Mouse (Mus musculus) bone marrow macrophage, adult 2 months (primary cell): Measurements from ENCODE around the gene Ruvbl2. TPM values are rescaled to one million over a fixed set of nuclear protein-coding genes. Genes with fewer than 3 reads are reported as not detected.

Experiments
- H3K27ac ChIP-seq: 2 replicates; pipeline ENCODE4 v1.5.1; 2012; ENCODE audit warnings: low read depth, low read length; ENCODE audit not compliant: insufficient read depth
- H3K4me1 ChIP-seq: 2 replicates; pipeline ENCODE4 v1.6.1; 2012; ENCODE audit warnings: low read length; ENCODE audit not compliant: control insufficient read depth, insufficient read depth
- H3K4me3 ChIP-seq: 2 replicates; pipeline ENCODE4 v1.5.1; 2012; ENCODE audit warnings: mild to moderate bottlenecking, low read length, moderate library complexity; ENCODE audit not compliant: insufficient read depth
- CTCF ChIP-seq: IDR thresholded peaks from 2 replicates; pipeline ENCODE4 v1.5.1; 2012; ENCODE audit warnings: low read depth, mild to moderate bottlenecking, low read length, moderate library complexity
- POLR2A ChIP-seq: IDR thresholded peaks from 2 replicates; pipeline ENCODE4 v1.6.1; 2012; ENCODE audit warnings: mild to moderate bottlenecking, low read depth, low read length, borderline replicate concordance
- polyA plus RNA-seq: library from polyadenylated mRNA; stranded (reverse); fragments of >200 nt; gene quantifications from 2 replicates; pipeline ENCODE4 v1.2.4, GENCODE M21; 2012; ENCODE audit not compliant: missing spikeins, insufficient read depth, insufficient read length

Gene Ruvbl2
- polyA plus RNA-seq, 1 experiment, result 43.8 TPM

DNA sequence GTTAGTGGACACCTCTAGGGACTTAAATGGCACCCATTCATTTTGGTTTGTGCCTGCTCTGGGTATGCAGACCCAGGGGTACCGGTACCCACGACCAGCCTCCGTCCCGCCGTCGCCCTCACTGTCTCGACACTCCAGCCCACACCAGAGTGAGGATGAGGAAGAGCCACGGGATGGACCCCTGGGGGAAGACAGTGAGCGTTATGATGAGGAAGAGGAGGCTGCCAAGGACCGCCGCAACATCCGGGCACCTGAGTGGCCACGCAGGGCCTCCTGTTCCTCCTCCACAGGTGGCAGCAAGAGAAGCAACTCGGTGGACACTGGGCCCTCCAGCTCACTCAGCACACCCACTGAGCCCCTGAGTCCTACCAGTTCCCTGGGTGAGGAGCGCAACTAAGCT lies 17.1 kb upstream of the Ruvbl2 start:
- no peaks in the 10 kb centered on the region for H3K4me1 ChIP-seq
- no peak for TF ChIP-seq POLR2A
- no peak for TF ChIP-seq CTCF
- H3K27ac ChIP-seq, result no peak overlapping the region
- H3K4me3 ChIP-seq, result no peak overlapping the region

DNA sequence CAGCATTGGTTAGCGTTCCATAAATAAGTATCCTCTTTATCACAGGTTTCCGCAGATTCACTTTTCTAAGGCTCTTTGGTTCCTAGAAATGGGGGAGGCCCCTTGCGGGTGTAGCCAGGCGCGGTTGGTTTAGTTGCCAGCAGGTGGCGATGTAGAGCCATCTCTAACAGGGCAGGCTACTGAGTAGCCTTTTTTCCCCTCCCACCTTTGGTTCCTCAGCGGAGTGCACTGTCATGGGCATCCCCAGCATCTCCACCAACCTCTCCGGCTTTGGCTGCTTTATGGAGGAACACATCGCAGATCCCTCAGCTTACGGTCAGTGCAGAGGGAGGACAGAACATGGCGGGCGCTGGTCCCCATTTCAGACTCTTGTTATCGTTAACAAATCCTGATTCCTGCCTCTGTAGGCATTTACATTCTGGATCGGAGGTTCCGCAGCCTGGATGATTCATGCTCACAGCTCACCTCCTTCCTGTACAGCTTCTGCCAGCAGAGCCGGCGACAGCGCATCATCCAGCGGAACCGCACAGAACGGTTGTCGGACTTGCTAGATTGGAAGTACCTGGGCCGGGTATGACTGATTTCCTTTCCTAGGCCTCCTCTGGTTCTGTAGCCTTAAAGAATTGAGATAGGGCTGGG lies 13.6 kb upstream of the Ruvbl2 start:
- Histone ChIP-seq H3K27ac (no peak overlapping the region), H3K4me3 (no peak overlapping the region), H3K4me1 (no peaks in the 10 kb centered on the region)
- TF ChIP-seq CTCF (peak; percentile 54), POLR2A (no peak)

- TF ChIP-seq CTCF (no peak), POLR2A (no peak)
- H3K4me1 ChIP-seq, result no peaks in the 10 kb centered on the region
- no peak overlapping the region for H3K27ac ChIP-seq
- no peak overlapping the region for H3K4me3 ChIP-seq
Measured at GRCm38 (mm10) chr7:45449974-45450373, 12.1 kb upstream of the Ruvbl2 start.

DNA sequence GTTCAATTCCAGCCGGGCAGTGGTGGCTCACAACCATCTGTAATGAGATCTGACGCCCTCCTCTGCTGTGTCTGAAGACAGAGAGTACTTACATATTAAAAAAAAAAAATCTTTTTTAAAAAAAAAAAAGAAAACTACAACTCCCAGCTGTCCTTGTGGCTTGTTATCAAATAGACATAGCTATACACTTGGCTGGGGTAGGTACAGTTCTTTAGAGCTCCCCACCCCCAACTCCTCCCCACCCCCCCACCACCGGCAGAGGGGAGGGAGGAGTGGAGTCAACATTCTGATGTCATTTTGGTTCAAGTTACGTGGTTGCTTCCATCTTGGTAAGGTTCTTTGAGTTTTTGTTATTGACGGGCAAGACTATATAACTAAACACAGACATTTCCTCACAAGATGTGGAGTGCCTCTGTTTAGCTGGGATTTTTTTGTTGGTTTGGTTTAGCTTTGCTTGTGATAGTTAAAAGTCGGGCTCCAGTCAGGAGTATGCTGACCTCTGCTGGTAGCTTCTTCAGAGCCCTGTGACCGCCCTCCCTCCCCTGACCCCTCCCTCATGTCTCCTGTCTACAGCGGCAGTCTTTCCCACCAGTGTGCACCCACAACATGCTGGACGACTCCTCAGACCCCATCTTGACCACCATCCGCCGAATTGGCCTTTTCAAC lies 9.6 kb upstream of the Ruvbl2 start:
- Histone ChIP-seq H3K4me1 (no peaks in the 10 kb centered on the region), H3K4me3 (no peak overlapping the region), H3K27ac (no peak overlapping the region)
- TF ChIP-seq POLR2A (no peak), CTCF (peak; percentile 9; the same call in 1 of the 2 replicates)

- H3K4me3 ChIP-seq, result no peak overlapping the region
- H3K4me1 ChIP-seq, result no peaks in the 10 kb centered on the region
- TF ChIP-seq CTCF, result no peak
- no peak overlapping the region for H3K27ac ChIP-seq
Measured at GRCm38 (mm10) chr7:45446589-45446988, 8.7 kb upstream of the Ruvbl2 start.

- H3K4me3 ChIP-seq, result no peak overlapping the region
- no peaks in the 10 kb centered on the region for H3K4me1 ChIP-seq
- no peak for TF ChIP-seq CTCF
- TF ChIP-seq POLR2A, result no peak
- no peak overlapping the region for H3K27ac ChIP-seq
Measured at GRCm38 (mm10) chr7:45443526-45444420, 5.9 kb upstream of the Ruvbl2 start.

DNA sequence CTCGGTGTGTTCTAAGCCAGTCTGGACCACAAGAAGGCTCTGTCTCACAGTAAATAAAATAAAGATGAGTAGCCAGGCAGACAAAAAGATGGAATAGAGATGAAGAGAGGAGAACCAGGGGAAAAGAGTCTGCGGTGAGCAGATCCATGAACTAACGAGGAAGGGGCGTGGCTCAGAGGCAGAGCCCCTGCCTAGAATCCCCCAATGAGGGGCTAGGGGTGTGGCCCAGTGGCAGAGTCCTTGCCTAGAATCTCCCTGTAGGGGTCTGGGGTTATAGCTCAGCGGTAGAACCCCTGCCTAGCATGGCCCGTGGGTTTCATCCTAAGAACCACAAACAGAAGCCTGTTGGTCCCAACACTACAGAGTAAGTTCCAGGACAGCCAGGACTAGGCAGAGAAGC lies 850 bp downstream of the Ruvbl2 start:
- H3K4me1 ChIP-seq, result peaks cover 20% of the 10 kb centered on the region
- TF ChIP-seq POLR2A, result no peak
- TF ChIP-seq CTCF, result no peak
- no peak overlapping the region for H3K27ac ChIP-seq
- no peak overlapping the region for H3K4me3 ChIP-seq

DNA sequence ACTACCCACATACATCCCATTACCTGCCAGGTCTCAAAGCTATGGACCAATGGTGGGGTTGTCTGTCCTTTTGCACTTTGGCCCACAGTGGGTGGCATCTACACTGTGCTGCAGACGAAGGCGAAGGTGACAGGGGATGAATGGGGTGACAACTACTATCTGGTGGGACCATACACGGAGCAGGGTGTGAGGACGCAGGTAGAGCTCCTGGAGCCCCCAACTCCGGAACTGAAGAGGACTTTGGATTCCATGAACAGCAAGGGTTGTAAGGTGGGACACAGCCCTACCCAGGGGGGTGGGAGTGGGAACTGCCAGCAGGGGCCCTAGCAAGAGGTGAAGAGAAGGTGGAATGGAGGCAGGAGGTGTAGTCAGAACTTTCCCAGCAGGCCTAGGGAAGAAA lies 1.5 kb downstream of the Ruvbl2 start:
- Histone ChIP-seq H3K4me3 (no peak overlapping the region), H3K4me1 (peaks cover 20% of the 10 kb centered on the region), H3K27ac (no peak overlapping the region)
- TF ChIP-seq POLR2A (no peak), CTCF (no peak)

DNA sequence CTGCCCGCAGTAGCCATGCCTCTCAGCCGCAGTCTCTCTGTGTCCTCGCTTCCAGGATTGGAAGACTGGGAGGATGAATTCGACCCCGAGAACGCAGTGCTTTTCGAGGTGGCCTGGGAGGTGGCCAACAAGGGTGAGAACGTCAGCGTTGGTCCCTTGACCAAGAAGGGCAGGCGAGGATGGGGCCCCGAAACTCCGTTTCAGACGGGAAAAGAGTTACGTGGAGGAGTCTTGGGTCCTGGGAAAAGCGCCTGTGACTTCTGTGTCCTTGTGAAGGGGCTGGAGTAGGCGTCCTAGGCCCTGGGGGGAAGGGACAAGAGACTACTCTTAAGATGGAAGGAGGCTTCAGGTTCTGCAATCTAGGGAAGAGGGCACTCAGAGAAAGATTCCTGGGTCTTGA lies 2.9 kb downstream of the Ruvbl2 start:
- Histone ChIP-seq H3K4me1 (peaks cover 20% of the 10 kb centered on the region), H3K4me3 (peak overlapping the region; percentile 81), H3K27ac (peak overlapping the region; percentile 31)
- TF ChIP-seq CTCF (no peak), POLR2A (no peak)
